ENCODE assay signal across 14 mouse cellular contexts in the genomic region with DNA sequence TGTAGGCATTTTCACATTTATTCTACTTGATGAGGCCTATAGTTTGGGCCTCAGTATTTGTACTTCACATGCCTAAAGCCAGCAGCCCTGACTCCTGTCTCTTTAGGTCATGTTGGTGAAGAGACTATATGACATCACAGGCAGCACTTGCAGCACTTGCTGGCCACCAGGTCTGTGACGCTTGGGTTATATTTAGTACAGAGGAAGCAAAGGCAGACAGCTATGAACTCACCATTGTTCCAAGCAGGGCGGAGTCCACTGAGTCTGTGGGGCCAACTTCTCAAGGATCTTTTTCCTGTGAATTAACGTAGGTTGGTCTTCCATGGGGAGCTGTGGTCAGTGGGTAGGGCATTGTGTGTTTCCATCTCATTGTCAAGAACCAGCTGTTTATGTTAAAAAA.
DNase-seq lines count a peak whose midpoint lies in the region; ATAC-seq lines count a peak whose summit lies in the region.
"Had no signal": no experiment of that assay in that cellular context is flagged by ENCODE, and none has a peak within 500 bp of the region (broad histone marks: within the 10 kb centered on the region; RNA-seq: fewer than 3 reads in every experiment).

No protein-coding gene starts in this region.

- no peak overlapping the region for H3K4me3 ChIP-seq in heart, embryonic 12.5 days
- H3K4me3 ChIP-seq: embryonic facial prominence, embryonic 12.5 days; forebrain, embryonic 15.5 days; limb, embryonic 10.5 days; midbrain, embryonic 15.5 days had no signal

- ATAC-seq in heart, embryonic 12.5 days (ENCODE audit: insufficient number of reproducible peaks, low FRiP score), result peak; percentile 61; the same call in 1 of the 2 replicates
- ATAC-seq: forebrain, embryonic 15.5 days; midbrain, embryonic 15.5 days had no signal

- no peak overlapping the region for H3K4me2 ChIP-seq in heart, embryonic 12.5 days
- H3K4me2 ChIP-seq: embryonic facial prominence, embryonic 12.5 days; forebrain, embryonic 15.5 days; midbrain, embryonic 15.5 days had no signal

- H3K9me3 ChIP-seq in heart, embryonic 12.5 days (replicated peaks), result peaks cover 4% of the 10 kb centered on the region; the same call in 1 of the 2 replicates
- H3K9me3 ChIP-seq: embryonic facial prominence, embryonic 12.5 days; forebrain, embryonic 15.5 days; limb, embryonic 10.5 days; midbrain, embryonic 15.5 days had no signal

- no peak overlapping the region for H3K27ac ChIP-seq in heart, embryonic 12.5 days (ENCODE audit: poor library complexity, severe bottlenecking)
- H3K27ac ChIP-seq: embryonic facial prominence, embryonic 12.5 days; forebrain, embryonic 15.5 days; limb, embryonic 10.5 days; midbrain, embryonic 15.5 days had no signal

- intact Hi-C loops in heart, postnatal 36 days (cut with DNase I), result no loop called here

- H3K36me3 ChIP-seq in heart, embryonic 12.5 days, result no peaks in the 10 kb centered on the region
- H3K36me3 ChIP-seq: embryonic facial prominence, embryonic 12.5 days; forebrain, embryonic 15.5 days; limb, embryonic 10.5 days; midbrain, embryonic 15.5 days had no signal

- H3K9ac ChIP-seq in heart, embryonic 12.5 days, result no peak overlapping the region
- H3K9ac ChIP-seq: embryonic facial prominence, embryonic 12.5 days; forebrain, embryonic 15.5 days; midbrain, embryonic 15.5 days had no signal

- H3K27me3 ChIP-seq in heart, embryonic 12.5 days (replicated peaks), result no peaks in the 10 kb centered on the region
- H3K27me3 ChIP-seq: embryonic facial prominence, embryonic 12.5 days; forebrain, embryonic 15.5 days; midbrain, embryonic 15.5 days had no signal

- peaks cover 26% of the 10 kb centered on the region for H3K4me1 ChIP-seq in heart, embryonic 12.5 days (replicated peaks)
- H3K4me1 ChIP-seq: embryonic facial prominence, embryonic 12.5 days had no signal

- WGBS in heart, embryonic 12.5 days, result 38% methylated on average over 3 of the region's 3 CpGs

- peak; percentile 12 to 67 for DNase-seq in heart, adult 18-20 months
- no peak for DNase-seq in heart, postnatal 36 days
- DNase-seq in kidney, postnatal 10 days, result peak; percentile 22
- peak; percentile 27 for DNase-seq in naive thymus-derived CD4-positive, alpha-beta T cell, adult 2 months (ENCODE audit: low read depth)
- DNase-seq in right cerebral cortex, postnatal 4 days, result no peak
- DNase-seq in frontal cortex, postnatal 25 days (ENCODE audit: low spot score in 2 of 2), result no peak
- DNase-seq in layer of hippocampus, adult 18-20 months (ENCODE audit: low spot score in 2 of 2), result no peak
- DNase-seq: adrenal gland, postnatal 25 days; cerebellum, adult 11 months had no signal

Comparison
In these comparisons a context has a peak if more than half of its experiments do, and no peak if none do; other contexts are left out.
1. DNase-seq: peak in heart, adult 18-20 months (2 of 2), kidney, postnatal 10 days (single experiment) and naive thymus-derived CD4-positive, alpha-beta T cell, adult 2 months (single experiment); none in heart, postnatal 36 days (0 of 2), right cerebral cortex, postnatal 4 days (single experiment), frontal cortex, postnatal 25 days (0 of 2) and layer of hippocampus, adult 18-20 months (0 of 2).